ENCODE assay signal across 27 mouse cellular contexts in genomic region chrX:87225280-87225679, GRCm38 (mm10).
A peak's percentile ranks its signal among the peaks of the same experiment; 100 is the strongest.
DNase-seq lines count a peak whose midpoint lies in the region; ATAC-seq and TF ChIP-seq lines count a peak whose summit lies in the region.
"Had no signal": no experiment of that assay in that cellular context is flagged by ENCODE, and none has a peak within 500 bp of the region (broad histone marks: within the 10 kb centered on the region; RNA-seq: fewer than 3 reads in every experiment).

No protein-coding gene starts in this region.

- DNase-seq in hindbrain, embryonic 11.5 days (ENCODE audit: low spot score) = peak; percentile 14
- DNase-seq in hindbrain, embryonic 14.5 days (ENCODE audit: low spot score) = no peak
- DNase-seq in lung, embryonic 14.5 days = peak; percentile 1
- DNase-seq in lung, postnatal 14 days = no peak
- DNase-seq in retina, embryonic 14.5 days (ENCODE audit: low spot score) = peak; percentile 5
- DNase-seq in retina, postnatal 1 day = no peak
- no peak for DNase-seq in thymus, postnatal 0 days (ENCODE audit: low spot score)
- DNase-seq: adrenal gland, postnatal 25 days; B cell, adult 2 months; cerebellum, adult 18-20 months; cerebellum, postnatal 10 days; gastrocnemius, adult 2 months; heart, adult 2 months; heart, postnatal 4 days; layer of hippocampus, adult 9-11 months; liver; lung, adult 2 months; thymus, adult 2 months; thymus, postnatal 4 days had no signal

- H3K36me3 ChIP-seq in hindbrain, embryonic 11.5 days (ENCODE audit: control insufficient read depth, insufficient read depth, low read length) = no peaks in the 10 kb centered on the region
- no peaks in the 10 kb centered on the region for H3K36me3 ChIP-seq in hindbrain, embryonic 14.5 days (replicated peaks; ENCODE audit: control insufficient read depth, insufficient read depth)
- no peaks in the 10 kb centered on the region for H3K36me3 ChIP-seq in lung, embryonic 14.5 days (ENCODE audit: insufficient read depth)
- H3K36me3 ChIP-seq: embryonic facial prominence, embryonic 13.5 days; heart, embryonic 12.5 days; kidney, embryonic 15.5 days had no signal

- no peaks in the 10 kb centered on the region for H3K4me1 ChIP-seq in hindbrain, embryonic 11.5 days (replicated peaks; ENCODE audit: control insufficient read depth, insufficient read depth, low read length)
- no peaks in the 10 kb centered on the region for H3K4me1 ChIP-seq in hindbrain, embryonic 14.5 days (replicated peaks; ENCODE audit: control insufficient read depth, insufficient read depth, low read length)
- no peaks in the 10 kb centered on the region for H3K4me1 ChIP-seq in lung, embryonic 14.5 days (ENCODE audit: insufficient read depth)
- H3K4me1 ChIP-seq: embryonic facial prominence, embryonic 13.5 days; heart, embryonic 12.5 days; kidney, embryonic 15.5 days had no signal

- H3K27me3 ChIP-seq in hindbrain, embryonic 11.5 days (ENCODE audit: control insufficient read depth, insufficient read depth, low read length) = no peaks in the 10 kb centered on the region
- no peaks in the 10 kb centered on the region for H3K27me3 ChIP-seq in hindbrain, embryonic 14.5 days (ENCODE audit: control insufficient read depth, insufficient read depth, low read length)
- no peaks in the 10 kb centered on the region for H3K27me3 ChIP-seq in lung, embryonic 14.5 days (ENCODE audit: insufficient read depth, low read length)
- H3K27me3 ChIP-seq: embryonic facial prominence, embryonic 13.5 days; heart, embryonic 12.5 days; kidney, embryonic 15.5 days had no signal

- TF ChIP-seq CTCF in lung, embryonic 14.5 days (IDR thresholded peaks at IDR 0.05; ENCODE audit: low read depth) = no peak

- H3K9me3 ChIP-seq in hindbrain, embryonic 11.5 days (ENCODE audit: control insufficient read depth, low read length) = no peaks in the 10 kb centered on the region
- no peaks in the 10 kb centered on the region for H3K9me3 ChIP-seq in hindbrain, embryonic 14.5 days (ENCODE audit: control insufficient read depth, low read length)
- H3K9me3 ChIP-seq in lung, embryonic 14.5 days (ENCODE audit: low read depth, low read length) = no peaks in the 10 kb centered on the region
- H3K9me3 ChIP-seq: embryonic facial prominence, embryonic 13.5 days; heart, embryonic 12.5 days; kidney, embryonic 15.5 days had no signal

- H3K9ac ChIP-seq in hindbrain, embryonic 11.5 days (ENCODE audit: low read depth, low read length) = no peak overlapping the region
- H3K9ac ChIP-seq in hindbrain, embryonic 14.5 days = no peak overlapping the region
- no peak overlapping the region for H3K9ac ChIP-seq in lung, embryonic 14.5 days
- H3K9ac ChIP-seq: embryonic facial prominence, embryonic 13.5 days; heart, embryonic 12.5 days; kidney, embryonic 15.5 days; liver, embryonic 14.5 days had no signal

- H3K27ac ChIP-seq in hindbrain, embryonic 11.5 days (ENCODE audit: low read depth, low read length) = no peak overlapping the region
- no peak overlapping the region for H3K27ac ChIP-seq in hindbrain, embryonic 14.5 days
- H3K27ac ChIP-seq in lung, embryonic 14.5 days (ENCODE audit: low read depth) = no peak overlapping the region
- H3K27ac ChIP-seq: embryonic facial prominence, embryonic 13.5 days; gastrocnemius, adult 2 months; heart, adult 2 months; kidney, embryonic 15.5 days; liver, embryonic 14.5 days had no signal

- no peak overlapping the region for H3K4me3 ChIP-seq in hindbrain, embryonic 11.5 days (ENCODE audit: low read depth, low read length)
- no peak overlapping the region for H3K4me3 ChIP-seq in hindbrain, embryonic 14.5 days (replicated peaks; ENCODE audit: low read length)
- no peak overlapping the region for H3K4me3 ChIP-seq in lung, embryonic 14.5 days (ENCODE audit: low read depth, low read length)
- H3K4me3 ChIP-seq: embryonic facial prominence, embryonic 13.5 days; erythroblast, embryonic 14.5 days; gastrocnemius, adult 2 months; heart, adult 2 months; heart, embryonic 12.5 days; kidney, embryonic 15.5 days had no signal

- no peak overlapping the region for H3K4me2 ChIP-seq in hindbrain, embryonic 11.5 days (replicated peaks; ENCODE audit: low read depth, low read length)
- no peak overlapping the region for H3K4me2 ChIP-seq in hindbrain, embryonic 14.5 days (replicated peaks)
- no peak overlapping the region for H3K4me2 ChIP-seq in lung, embryonic 14.5 days
- H3K4me2 ChIP-seq: embryonic facial prominence, embryonic 13.5 days; heart, embryonic 12.5 days; kidney, embryonic 15.5 days; midbrain, embryonic 11.5 days had no signal

- peak; percentile 75 for ATAC-seq in hindbrain, embryonic 11.5 days (ENCODE audit: low FRiP score)
- no peak for ATAC-seq in hindbrain, embryonic 14.5 days (ENCODE audit: low FRiP score)
- ATAC-seq in lung, embryonic 14.5 days (ENCODE audit: insufficient read depth) = no peak
- ATAC-seq: forebrain, embryonic 16.5 days; intestine, postnatal 0 days had no signal

Comparison
In these comparisons a context has a peak if more than half of its experiments do, and no peak if none do; other contexts are left out.
1. DNase-seq: peak in hindbrain, embryonic 11.5 days (single experiment), lung, embryonic 14.5 days (single experiment) and retina, embryonic 14.5 days (single experiment); none in hindbrain, embryonic 14.5 days (single experiment), lung, postnatal 14 days (single experiment), retina, postnatal 1 day (single experiment) and thymus, postnatal 0 days (single experiment).